Mouse (Mus musculus): Measurements from ENCODE around the gene Chd5.

The Chd5 gene
- long read RNA-seq, experiment 1: 0 reads
- long read RNA-seq, experiment 2: 0 reads

DNA sequence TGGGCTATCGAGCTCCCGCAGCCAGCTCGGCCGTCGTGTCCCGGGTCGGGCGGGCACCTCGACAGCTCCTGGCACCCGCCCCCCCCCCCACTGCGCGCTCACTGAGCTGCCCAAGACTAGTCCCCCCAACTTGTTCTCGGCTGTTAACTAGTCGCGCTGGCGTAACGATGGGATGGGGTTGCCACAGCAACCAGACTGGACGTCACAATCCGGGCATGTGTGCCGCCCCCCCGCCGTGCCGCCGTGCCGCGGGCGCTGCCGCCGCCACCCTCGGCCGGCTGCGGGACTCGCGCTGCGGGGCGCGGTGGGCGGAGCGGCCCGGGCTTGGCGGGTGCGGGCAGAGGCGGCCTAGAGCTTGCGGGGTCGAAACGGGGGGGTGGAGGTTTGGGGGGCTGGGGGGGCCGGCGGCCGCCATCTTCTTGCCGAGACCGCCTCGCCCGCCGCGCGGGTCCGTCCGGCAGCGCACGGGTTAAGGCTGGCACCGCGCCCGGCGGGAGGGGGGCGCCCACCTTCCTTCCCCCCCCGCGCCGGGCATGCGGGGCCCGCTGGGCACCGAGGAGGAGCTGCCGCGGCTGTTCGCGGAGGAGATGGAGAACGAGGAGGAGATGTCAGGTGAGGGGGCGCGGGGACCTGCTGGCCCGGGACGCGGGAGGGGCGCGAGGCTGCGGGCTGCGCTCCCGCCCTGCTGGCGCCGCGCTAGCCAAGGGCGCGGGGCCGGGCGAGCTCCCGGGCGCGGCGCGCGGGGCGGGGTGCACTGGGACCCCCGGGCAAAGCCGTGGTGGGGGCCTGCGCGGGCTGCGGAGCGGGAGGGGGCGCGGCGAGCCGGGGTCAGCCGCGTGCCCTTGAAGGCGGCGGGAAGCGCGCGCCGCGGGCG, at the start of gene Chd5:
TSS of gene Chd5 (plus strand) at position 233 of the 874 bp plus-strand sequence.
- intact Hi-C loops (cut with DNase I): no loop called here

GRCm38 (mm10) chr4:152290385-152290784, 48.1 kb upstream of the Chd5 start:
- intact Hi-C loops (cut with DNase I): no loop called here

GRCm38 (mm10) chr4:152290991-152291390, 47.5 kb upstream of the Chd5 start:
- intact Hi-C loops (cut with DNase I): no loop called here

DNA sequence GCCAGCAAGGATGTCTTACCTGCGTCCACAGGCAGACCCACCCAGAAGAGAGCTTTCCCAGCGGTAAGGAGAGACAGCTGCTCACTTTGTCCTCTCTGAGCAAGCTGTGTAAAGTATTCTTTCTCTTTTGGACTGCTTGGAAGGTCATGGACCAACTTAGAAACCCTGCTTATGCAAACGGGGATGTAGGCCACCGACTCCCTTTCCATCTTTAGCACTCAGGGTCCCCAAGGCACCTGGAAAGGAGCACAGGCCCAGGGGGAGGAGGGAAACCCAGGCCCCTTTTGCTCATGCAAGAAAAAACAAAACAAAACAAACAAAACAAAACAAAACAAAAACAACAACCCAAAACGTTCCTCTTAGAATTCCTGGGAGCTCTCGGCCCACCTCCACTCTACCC, 46.9 kb upstream of the Chd5 start, which contains the start of gene Hes3:
TSS of gene Hes3 (minus strand) at position 101 of the 400 bp plus-strand sequence.
- intact Hi-C loops (cut with DNase I): no loop called here

GRCm38 (mm10) chr4:152292102-152292765, 46.2 kb upstream of the Chd5 start:
- intact Hi-C loops (cut with DNase I): no loop called here

- intact Hi-C loops (cut with DNase I): no loop called here
Measured at GRCm38 (mm10) chr4:152294188-152294929, 44.1 kb upstream of the Chd5 start.

DNA sequence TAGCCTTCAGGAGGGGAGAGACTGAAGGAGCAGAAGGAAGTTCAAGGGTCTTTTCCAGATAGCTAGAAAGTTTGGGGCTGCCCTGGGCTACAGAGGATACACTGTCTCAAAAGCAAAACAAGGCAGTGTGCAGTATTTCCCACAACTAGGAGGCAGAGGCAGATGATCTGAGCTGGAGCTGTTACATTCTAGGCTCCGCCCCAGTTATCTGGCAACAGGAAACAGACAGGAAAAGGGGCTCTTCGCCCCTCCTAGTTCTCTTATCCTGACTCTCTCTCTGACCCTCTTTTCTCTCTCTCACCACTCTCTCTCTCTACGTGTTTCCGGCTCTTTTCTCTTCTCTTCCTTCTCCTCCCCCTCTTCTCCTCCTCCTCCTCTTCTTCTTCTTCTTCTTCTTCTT, 42.5 kb upstream of the Chd5 start:
- intact Hi-C loops (cut with DNase I): no loop called here

DNA sequence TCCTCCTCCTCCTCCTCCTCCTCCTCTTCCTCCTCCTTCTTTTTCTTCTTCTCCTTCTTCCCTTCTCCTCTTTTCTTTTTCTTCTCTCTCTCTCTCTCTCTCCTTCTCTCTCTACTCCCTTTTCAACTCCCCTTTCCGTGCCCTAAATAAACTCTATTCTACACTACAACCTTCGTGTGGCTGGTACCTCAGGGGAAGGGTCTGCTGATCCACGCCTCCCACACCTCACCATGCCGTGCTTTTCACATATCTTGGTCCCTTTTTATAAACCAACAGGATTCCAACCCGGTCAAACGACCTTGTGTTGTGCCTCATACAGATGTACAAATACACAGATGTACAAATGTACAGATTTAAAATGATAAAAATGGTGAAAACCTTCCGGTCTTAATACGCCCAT, 42.1 kb upstream of the Chd5 start:
- intact Hi-C loops (cut with DNase I): no loop called here

GRCm38 (mm10) chr4:152296874-152297861, 41.3 kb upstream of the Chd5 start, which contains the start of gene Icmt:
TSS of gene Icmt (plus strand) at chr4:152297227.
- intact Hi-C loops (cut with DNase I): no loop called here

DNA sequence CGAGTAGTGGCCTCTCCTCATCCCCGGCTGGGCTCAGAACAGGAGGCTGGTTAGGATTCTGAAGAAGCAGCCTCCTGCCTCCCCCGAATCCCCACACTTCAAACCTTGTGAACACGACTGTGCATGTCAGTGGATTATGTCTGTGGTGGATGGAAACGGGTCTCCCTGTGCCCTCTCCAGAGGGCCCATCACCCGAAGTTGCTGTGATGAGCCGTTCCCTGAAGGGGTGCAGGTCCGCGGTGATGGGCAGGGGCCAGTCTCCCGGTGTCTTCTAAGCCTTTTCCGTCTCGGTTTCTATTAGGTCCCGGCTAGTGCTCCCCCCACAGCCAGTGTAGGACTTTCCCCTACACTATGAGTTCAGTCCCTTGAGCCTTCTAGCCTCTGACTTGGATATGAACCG, 39.6 kb upstream of the Chd5 start:
- intact Hi-C loops (cut with DNase I): no loop called here

GRCm38 (mm10) chr4:152300375-152300774, 38.1 kb upstream of the Chd5 start:
- intact Hi-C loops (cut with DNase I): no loop called here

GRCm38 (mm10) chr4:152302012-152302411, 36.4 kb upstream of the Chd5 start:
- intact Hi-C loops (cut with DNase I): no loop called here

- intact Hi-C loops (cut with DNase I): no loop called here
Measured at GRCm38 (mm10) chr4:152303172-152303571, 35.3 kb upstream of the Chd5 start.

- intact Hi-C loops (cut with DNase I): no loop called here
Measured at GRCm38 (mm10) chr4:152304685-152305084, 33.8 kb upstream of the Chd5 start.

GRCm38 (mm10) chr4:152305991-152306390, 32.5 kb upstream of the Chd5 start:
- intact Hi-C loops (cut with DNase I): no loop called here

DNA sequence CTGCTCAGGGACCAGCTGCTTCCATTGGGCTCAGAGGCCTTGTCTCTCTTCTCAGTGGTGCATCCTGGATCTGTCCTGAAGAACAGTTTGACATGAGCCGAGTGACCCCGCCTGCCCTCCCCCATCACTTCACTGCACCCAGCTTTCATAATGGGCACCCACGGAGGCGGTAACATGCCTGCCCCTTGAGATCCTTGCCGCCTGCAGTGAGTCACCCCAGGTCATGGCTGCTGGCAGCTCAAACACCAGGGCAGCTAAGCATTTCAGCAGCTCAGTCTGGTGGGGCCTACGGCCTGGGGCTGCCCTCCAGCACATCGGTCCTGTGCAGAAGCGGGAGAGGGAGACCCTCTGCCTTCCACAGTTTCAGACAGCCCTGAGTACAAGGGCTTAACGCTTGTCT, 30.9 kb upstream of the Chd5 start:
- intact Hi-C loops (cut with DNase I): no loop called here

- intact Hi-C loops (cut with DNase I): no loop called here
Measured at GRCm38 (mm10) chr4:152312186-152312585, 26.3 kb upstream of the Chd5 start.

- intact Hi-C loops (cut with DNase I): no loop called here
Measured at GRCm38 (mm10) chr4:152313211-152313632, 25.2 kb upstream of the Chd5 start.

GRCm38 (mm10) chr4:152313934-152314333, 24.5 kb upstream of the Chd5 start:
- intact Hi-C loops (cut with DNase I): no loop called here

DNA sequence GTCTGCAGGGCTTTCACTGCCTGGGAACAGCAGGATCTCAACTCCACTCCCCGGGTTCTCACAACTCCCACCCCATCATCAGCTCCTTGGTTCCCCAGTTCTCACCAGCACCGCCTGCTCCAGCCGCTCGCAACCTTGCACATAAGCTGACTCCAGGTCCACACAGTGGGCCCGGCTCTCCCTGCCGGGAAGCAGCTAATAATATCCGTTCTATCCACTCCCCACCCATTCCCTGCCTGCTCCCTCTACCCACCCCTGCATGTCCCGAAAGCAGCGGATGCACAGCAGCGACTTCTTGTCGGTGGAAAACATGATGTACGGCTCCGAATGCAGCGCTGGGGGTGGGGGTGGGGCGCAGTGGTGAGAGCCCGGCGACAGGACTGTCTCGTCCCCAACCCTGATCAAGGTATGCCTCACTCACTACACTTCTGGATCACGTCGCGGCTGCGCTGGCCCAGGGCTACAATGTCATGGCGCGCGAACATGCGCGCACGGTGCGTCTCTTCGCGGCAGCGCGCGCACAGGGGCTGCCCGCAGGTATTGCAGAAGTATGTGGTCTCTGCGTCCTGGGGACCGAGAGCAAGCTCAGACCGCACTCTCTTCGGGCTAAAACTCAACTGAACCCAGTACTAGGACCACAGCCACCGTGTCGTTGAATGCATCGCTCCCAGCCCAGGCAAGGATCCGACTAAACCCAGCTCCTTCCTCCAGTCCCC, 22.8 kb upstream of the Chd5 start:
- intact Hi-C loops (cut with DNase I): no loop called here

Data from adrenal gland (tissue).